12 mouse cellular contexts compared by ENCODE assay signal in the genomic region with DNA sequence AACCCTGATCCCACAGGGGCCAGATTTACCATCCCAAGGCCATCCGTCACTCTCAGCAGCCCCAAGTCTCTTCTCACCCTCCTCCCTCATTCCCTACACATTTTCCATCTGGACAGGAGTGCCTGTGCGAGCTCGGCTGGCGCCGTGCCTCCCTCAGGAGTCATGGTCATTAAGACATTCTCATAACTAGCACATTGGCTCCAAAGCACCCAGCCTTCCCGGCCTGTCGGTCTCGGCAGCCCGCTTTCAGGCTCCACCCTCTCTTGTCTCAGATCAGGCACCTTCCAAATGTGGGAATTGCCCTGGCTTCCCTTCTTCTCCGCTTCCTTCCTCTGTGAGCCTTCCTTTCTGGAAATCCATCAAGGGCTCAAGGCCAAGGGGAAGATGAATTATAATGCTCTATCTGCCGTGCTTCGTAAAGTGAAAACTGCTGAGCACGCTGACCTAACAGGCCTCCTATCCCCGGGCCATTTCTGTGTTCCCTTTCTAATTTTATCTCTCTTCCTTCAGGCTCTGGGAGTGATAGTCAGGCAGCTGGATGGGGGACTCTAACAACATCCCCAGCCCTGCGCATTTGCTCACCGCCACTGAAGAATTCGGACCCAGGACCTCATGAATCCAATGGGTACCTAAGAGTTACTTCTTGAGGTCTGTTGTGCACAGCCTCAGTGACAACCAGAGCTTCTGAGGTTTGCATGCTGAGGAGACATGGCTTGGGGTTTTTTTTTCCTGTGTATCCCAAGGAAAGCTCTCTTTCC.
DNase-seq lines count a peak whose midpoint lies in the region; ATAC-seq and TF ChIP-seq lines count a peak whose summit lies in the region.
"Had no signal": no experiment of that assay in that cellular context is flagged by ENCODE, and none has a peak within 500 bp of the region (broad histone marks: within the 10 kb centered on the region; RNA-seq: fewer than 3 reads in every experiment).

No protein-coding gene starts in this region.

- H3K9ac ChIP-seq in heart, embryonic 11.5 days (ENCODE audit: low read depth, low read length): no peak overlapping the region
- no peak overlapping the region for H3K9ac ChIP-seq in lung, embryonic 14.5 days
- no peak overlapping the region for H3K9ac ChIP-seq in stomach, embryonic 15.5 days
- H3K9ac ChIP-seq: liver, postnatal 0 days had no signal

- no peak overlapping the region for H3K4me3 ChIP-seq in heart, embryonic 11.5 days (ENCODE audit: low read depth, low read length)
- H3K4me3 ChIP-seq in lung, embryonic 14.5 days (ENCODE audit: low read depth, low read length): no peak overlapping the region
- H3K4me3 ChIP-seq in stomach, embryonic 15.5 days (replicated peaks): no peak overlapping the region

- H3K4me1 ChIP-seq in heart, embryonic 11.5 days (ENCODE audit: control insufficient read depth, insufficient read depth, low read length): no peaks in the 10 kb centered on the region
- no peaks in the 10 kb centered on the region for H3K4me1 ChIP-seq in lung, embryonic 14.5 days (ENCODE audit: insufficient read depth)
- peaks cover 4% of the 10 kb centered on the region; the same call in 1 of the 2 replicates for H3K4me1 ChIP-seq in stomach, embryonic 15.5 days

- no peaks in the 10 kb centered on the region for H3K27me3 ChIP-seq in heart, embryonic 11.5 days (ENCODE audit: control insufficient read depth, insufficient read depth, low read length)
- H3K27me3 ChIP-seq in lung, embryonic 14.5 days (ENCODE audit: insufficient read depth, low read length): no peaks in the 10 kb centered on the region
- H3K27me3 ChIP-seq in stomach, embryonic 15.5 days (replicated peaks): no peaks in the 10 kb centered on the region

- no peaks in the 10 kb centered on the region for H3K36me3 ChIP-seq in heart, embryonic 11.5 days (ENCODE audit: control insufficient read depth, insufficient read depth, low read length)
- no peaks in the 10 kb centered on the region for H3K36me3 ChIP-seq in lung, embryonic 14.5 days (ENCODE audit: insufficient read depth)
- no peaks in the 10 kb centered on the region for H3K36me3 ChIP-seq in stomach, embryonic 15.5 days

- no peak for TF ChIP-seq CTCF in lung, embryonic 14.5 days (IDR thresholded peaks at IDR 0.05; ENCODE audit: low read depth)

- ATAC-seq in heart, embryonic 11.5 days (replicated peaks; ENCODE audit: insufficient number of reproducible peaks, low FRiP score, low TSS enrichment): no peak
- peak; percentile 68; the same call in 1 of the 2 replicates for ATAC-seq in lung, embryonic 14.5 days (ENCODE audit: insufficient read depth)
- ATAC-seq in stomach, embryonic 15.5 days (ENCODE audit: insufficient read depth, low FRiP score, low read depth): no peak; the same call in 1 of the 2 replicates
- ATAC-seq: liver, postnatal 0 days had no signal

- peak; percentile 52 for DNase-seq in heart, adult 11 months
- peak; percentile 59 for DNase-seq in lung, embryonic 14.5 days
- no peak for DNase-seq in lung, postnatal 25 days (ENCODE audit: low spot score)
- DNase-seq in gastrocnemius, postnatal 10 days: peak; percentile 24
- no peak for DNase-seq in spleen, postnatal 14 days (ENCODE audit: low spot score in 2 of 2)
- DNase-seq in left cerebral cortex, postnatal 25 days (ENCODE audit: low spot score in 2 of 2): no peak
- DNase-seq: cerebellum, adult 9-11 months; kidney, postnatal 10 days; liver, postnatal 0 days; midbrain, embryonic 14.5 days had no signal

- WGBS in heart, embryonic 11.5 days (ENCODE audit: insufficient replicate concordance): 66% methylated on average over 17 of the region's 17 CpGs
- WGBS in lung, embryonic 14.5 days: 51% methylated on average over 17 of the region's 17 CpGs
- 60% methylated on average over 17 of the region's 17 CpGs for WGBS in stomach, embryonic 15.5 days

- H3K4me2 ChIP-seq in heart, embryonic 11.5 days: no peak overlapping the region
- H3K4me2 ChIP-seq in lung, embryonic 14.5 days: peak overlapping the region; percentile 31
- peak overlapping the region; percentile 21; the same call in 1 of the 2 replicates for H3K4me2 ChIP-seq in stomach, embryonic 15.5 days

- no peaks in the 10 kb centered on the region; the same call in 1 of the 2 replicates for H3K9me3 ChIP-seq in heart, embryonic 11.5 days (replicated peaks; ENCODE audit: control insufficient read depth, low read length)
- H3K9me3 ChIP-seq in lung, embryonic 14.5 days (ENCODE audit: low read depth, low read length): no peaks in the 10 kb centered on the region
- H3K9me3 ChIP-seq in stomach, embryonic 15.5 days: no peaks in the 10 kb centered on the region

- intact Hi-C loops in left cerebral cortex, postnatal 25 days (cut with DNase I): no loop called here

- H3K27ac ChIP-seq in heart, embryonic 11.5 days (ENCODE audit: low read depth, low read length): no peak overlapping the region
- H3K27ac ChIP-seq in lung, embryonic 14.5 days (ENCODE audit: low read depth): no peak overlapping the region
- H3K27ac ChIP-seq in stomach, embryonic 15.5 days: no peak overlapping the region

Comparison
In these comparisons a context has a peak if more than half of its experiments do, and no peak if none do; other contexts are left out.
1. DNase-seq: peak in heart, adult 11 months (single experiment), lung, embryonic 14.5 days (single experiment) and gastrocnemius, postnatal 10 days (single experiment); none in lung, postnatal 25 days (single experiment), spleen, postnatal 14 days (0 of 2) and left cerebral cortex, postnatal 25 days (0 of 2).